Mouse (Mus musculus): ENCODE measurements around the gene Olfm1. TPM values are rescaled to one million over a fixed set of nuclear protein-coding genes. Genes with fewer than 3 reads are reported as not detected.
A peak's percentile ranks its signal among the peaks of the same experiment; 100 is the strongest.

Olfm1 gene
- polyA plus RNA-seq (2012; rRNA removed), result 11.0 and 11.7 TPM in 2 replicates

DNA sequence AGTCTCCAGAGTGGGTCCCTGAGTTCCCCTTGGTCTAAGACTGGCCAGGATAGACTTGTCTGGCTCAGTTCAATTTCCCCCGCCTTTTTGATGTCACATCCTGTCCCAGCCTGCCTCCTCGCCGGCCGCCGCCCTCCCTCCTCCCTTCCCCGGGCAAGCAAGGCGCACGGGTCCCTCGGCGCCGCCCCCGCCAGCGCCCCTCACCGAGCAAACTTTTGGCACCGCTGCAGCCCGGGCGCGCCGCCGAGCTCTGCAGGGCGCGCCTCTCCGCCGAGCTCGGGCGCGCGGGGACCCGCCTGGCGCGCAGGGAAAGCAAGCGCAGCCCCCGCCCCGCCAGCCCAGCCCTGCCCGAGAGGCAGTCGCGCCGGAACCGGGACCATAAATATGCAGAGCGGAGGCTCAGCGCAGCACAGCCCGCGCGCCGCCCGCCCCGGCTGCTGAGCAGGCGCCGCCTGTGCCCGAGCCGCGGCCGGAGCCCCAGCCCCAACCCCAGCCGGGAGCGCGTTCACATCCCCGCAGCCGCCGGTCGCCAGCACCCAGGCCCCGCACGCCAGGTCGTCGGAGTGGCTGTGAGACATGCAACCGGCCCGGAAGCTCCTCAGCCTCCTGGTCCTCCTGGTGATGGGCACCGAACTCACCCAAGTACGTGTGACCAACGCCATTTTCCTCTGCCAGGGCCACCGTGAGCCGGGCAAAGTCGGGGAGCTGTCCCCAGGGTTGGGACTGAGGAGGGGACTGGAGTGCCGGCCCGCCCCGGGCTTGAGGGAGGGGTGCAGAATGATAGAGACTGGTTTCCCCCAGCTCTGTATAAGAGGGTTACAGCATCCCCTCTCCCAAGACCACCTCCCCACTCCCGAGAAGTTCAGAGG, at the start of gene Olfm1:
Gene Olfm1, plus strand, starts transcription at position 172 of the 869 bp plus-strand sequence.
- H3K36me3 ChIP-seq (ENCODE audit: control insufficient read depth, insufficient read depth, low read length), result no peaks in the 10 kb centered on the region
- H3K27ac ChIP-seq (ENCODE audit: insufficient read depth, low read length), result no peak within 1 kb of the TSS
- DNase-seq (ENCODE audit: low read depth in 1 of 2, low spot score in 2 of 2), result no peak
- H3K27me3 ChIP-seq (ENCODE audit: control insufficient read depth, insufficient read depth, low read length), result peaks cover 5% of the 10 kb centered on the region
- no peaks in the 10 kb centered on the region for H3K4me1 ChIP-seq (ENCODE audit: control insufficient read depth, insufficient read depth, insufficient read length)
- 1% methylated on average over 76 of the region's 76 CpGs for WGBS
- H3K4me3 ChIP-seq (ENCODE audit: extremely low read depth, insufficient read depth, insufficient read length), result peak within 1 kb of the TSS; percentile 24; the same call in 1 of the 2 replicates
- TF ChIP-seq POLR2A (IDR thresholded peaks at IDR 0.05; ENCODE audit: low read depth, low read length), result no peak
- no peak for TF ChIP-seq CTCF (IDR thresholded peaks at IDR 0.05; ENCODE audit: extremely low read depth, insufficient read depth, insufficient read length, insufficient replicate concordance)

DNA sequence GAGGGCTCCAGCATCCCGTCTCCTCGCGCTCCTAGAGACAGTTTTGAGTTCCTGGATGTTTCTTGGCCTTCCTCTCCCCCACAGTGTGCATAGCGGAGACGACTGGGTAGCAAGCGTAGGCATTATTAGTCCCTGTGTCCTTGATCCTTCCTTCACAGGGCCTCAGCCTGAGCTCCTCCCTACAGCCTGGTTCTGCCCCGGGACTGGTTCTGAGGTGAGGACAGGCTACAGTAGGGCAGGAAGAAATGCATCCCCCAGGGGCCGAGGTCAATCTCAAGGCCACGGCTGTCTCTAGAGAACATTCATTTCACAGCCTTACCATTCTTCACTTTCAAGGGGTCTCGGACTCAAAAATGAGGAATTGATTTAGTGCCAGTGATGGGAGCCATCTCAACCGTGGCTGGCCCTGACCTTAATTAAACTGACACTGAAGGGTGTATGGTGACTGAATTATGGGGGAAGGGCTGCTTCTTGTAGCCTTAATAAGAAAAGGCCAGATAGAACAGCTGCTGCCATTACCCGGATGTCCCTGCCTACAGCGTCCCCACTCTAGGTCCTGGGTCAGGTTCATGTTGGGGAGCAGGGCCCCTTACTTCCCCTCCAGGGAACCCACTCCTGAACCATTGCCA, 49.3 kb upstream of the Olfm1 start:
- Histone ChIP-seq H3K36me3 (ENCODE audit: control insufficient read depth, insufficient read depth, low read length) (no peaks in the 10 kb centered on the region), H3K27ac (ENCODE audit: insufficient read depth, low read length) (no peak overlapping the region), H3K4me3 (ENCODE audit: extremely low read depth, insufficient read depth, insufficient read length) (no peak overlapping the region), H3K27me3 (ENCODE audit: control insufficient read depth, insufficient read depth, low read length) (no peaks in the 10 kb centered on the region), H3K4me1 (ENCODE audit: control insufficient read depth, insufficient read depth, insufficient read length) (no peaks in the 10 kb centered on the region)
- WGBS, result 70% methylated on average over 13 of the region's 13 CpGs
- DNase-seq (ENCODE audit: low read depth in 1 of 2, low spot score in 2 of 2), result no peak
- no peak for TF ChIP-seq POLR2A (IDR thresholded peaks at IDR 0.05; ENCODE audit: low read depth, low read length)
- no peak for TF ChIP-seq CTCF (IDR thresholded peaks at IDR 0.05; ENCODE audit: extremely low read depth, insufficient read depth, insufficient read length, insufficient replicate concordance)

DNA sequence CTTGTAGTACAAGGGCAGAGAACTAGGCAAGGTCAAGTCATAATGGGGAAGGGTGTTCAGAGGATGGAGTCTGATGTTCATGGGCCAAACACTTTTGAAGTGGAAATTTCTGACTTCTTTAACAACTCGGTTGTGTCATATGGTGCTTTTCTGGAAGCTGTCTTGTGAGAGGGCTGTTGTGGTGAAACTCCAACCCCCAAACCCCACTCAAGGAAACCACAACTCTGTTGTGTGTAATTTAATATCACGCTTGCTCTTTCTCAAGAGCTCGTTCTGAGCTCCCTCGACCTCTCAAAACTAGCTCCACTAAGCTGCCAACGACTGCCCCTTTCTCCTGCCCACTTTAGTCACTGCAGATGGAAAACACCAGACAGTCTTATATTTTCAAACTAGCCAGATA, 47.1 kb upstream of the Olfm1 start:
- Histone ChIP-seq H3K4me1 (ENCODE audit: control insufficient read depth, insufficient read depth, insufficient read length) (no peaks in the 10 kb centered on the region), H3K4me3 (ENCODE audit: extremely low read depth, insufficient read depth, insufficient read length) (no peak overlapping the region), H3K27ac (ENCODE audit: insufficient read depth, low read length) (no peak overlapping the region), H3K27me3 (ENCODE audit: control insufficient read depth, insufficient read depth, low read length) (no peaks in the 10 kb centered on the region), H3K36me3 (ENCODE audit: control insufficient read depth, insufficient read depth, low read length) (no peaks in the 10 kb centered on the region)
- no peak for TF ChIP-seq CTCF (IDR thresholded peaks at IDR 0.05; ENCODE audit: extremely low read depth, insufficient read depth, insufficient read length, insufficient replicate concordance)
- TF ChIP-seq POLR2A (IDR thresholded peaks at IDR 0.05; ENCODE audit: low read depth, low read length), result no peak
- WGBS, result 11% methylated on average over 5 of the region's 5 CpGs
- no peak for DNase-seq (ENCODE audit: low read depth in 1 of 2, low spot score in 2 of 2)

DNA sequence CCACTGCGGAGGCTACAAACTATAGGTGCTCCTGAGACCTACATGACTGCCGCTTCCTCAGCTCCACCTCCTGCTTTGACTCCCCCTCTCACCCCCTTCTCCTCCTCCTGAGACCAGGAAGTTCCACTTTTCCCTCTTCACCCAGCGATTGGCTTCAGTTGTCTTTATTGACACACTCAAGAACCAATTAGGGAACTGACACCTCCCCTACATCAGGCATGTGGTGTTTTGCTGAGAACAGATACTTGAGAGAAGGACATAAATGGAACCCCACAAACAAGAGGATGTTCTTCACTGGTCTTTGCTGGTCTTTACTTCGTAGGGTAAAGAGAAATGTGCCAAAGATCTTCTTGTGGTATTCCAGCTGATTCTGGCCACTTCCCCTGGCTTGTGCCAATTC, 46.6 kb upstream of the Olfm1 start:
- no peak overlapping the region for H3K27ac ChIP-seq (ENCODE audit: insufficient read depth, low read length)
- H3K36me3 ChIP-seq (ENCODE audit: control insufficient read depth, insufficient read depth, low read length), result no peaks in the 10 kb centered on the region
- TF ChIP-seq CTCF (IDR thresholded peaks at IDR 0.05; ENCODE audit: extremely low read depth, insufficient read depth, insufficient read length, insufficient replicate concordance), result no peak
- 64% methylated on average over 4 of the region's 4 CpGs for WGBS
- no peak for DNase-seq (ENCODE audit: low read depth in 1 of 2, low spot score in 2 of 2)
- H3K27me3 ChIP-seq (ENCODE audit: control insufficient read depth, insufficient read depth, low read length), result no peaks in the 10 kb centered on the region
- no peaks in the 10 kb centered on the region for H3K4me1 ChIP-seq (ENCODE audit: control insufficient read depth, insufficient read depth, insufficient read length)
- H3K4me3 ChIP-seq (ENCODE audit: extremely low read depth, insufficient read depth, insufficient read length), result no peak overlapping the region

DNA sequence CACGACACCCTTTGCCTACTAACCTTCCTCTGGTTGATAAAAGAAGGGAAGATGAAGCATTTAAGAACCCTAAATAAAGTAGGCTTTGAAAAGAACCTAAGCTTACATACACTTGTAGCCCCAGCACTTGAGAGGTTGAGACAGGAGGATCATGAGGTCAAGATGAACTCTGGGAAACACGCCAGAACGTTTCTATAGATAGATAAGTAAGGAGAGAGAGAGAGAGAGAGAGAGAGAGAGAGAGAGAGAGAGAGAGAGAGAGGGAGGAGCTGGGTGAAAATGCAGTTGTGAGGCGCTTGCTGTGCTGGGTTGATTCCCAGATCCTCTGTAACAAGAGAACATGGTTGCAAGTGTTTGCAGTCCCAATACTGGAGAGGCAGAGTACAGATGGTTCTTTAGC, 46.1 kb upstream of the Olfm1 start:
- Histone ChIP-seq H3K4me3 (ENCODE audit: extremely low read depth, insufficient read depth, insufficient read length) (no peak overlapping the region), H3K4me1 (ENCODE audit: control insufficient read depth, insufficient read depth, insufficient read length) (no peaks in the 10 kb centered on the region), H3K27ac (ENCODE audit: insufficient read depth, low read length) (no peak overlapping the region), H3K36me3 (ENCODE audit: control insufficient read depth, insufficient read depth, low read length) (no peaks in the 10 kb centered on the region), H3K27me3 (ENCODE audit: control insufficient read depth, insufficient read depth, low read length) (no peaks in the 10 kb centered on the region)
- no peak for DNase-seq (ENCODE audit: low read depth in 1 of 2, low spot score in 2 of 2)
- 79% methylated on average over 4 of the region's 4 CpGs for WGBS
- TF ChIP-seq POLR2A (IDR thresholded peaks at IDR 0.05; ENCODE audit: low read depth, low read length), result no peak

DNA sequence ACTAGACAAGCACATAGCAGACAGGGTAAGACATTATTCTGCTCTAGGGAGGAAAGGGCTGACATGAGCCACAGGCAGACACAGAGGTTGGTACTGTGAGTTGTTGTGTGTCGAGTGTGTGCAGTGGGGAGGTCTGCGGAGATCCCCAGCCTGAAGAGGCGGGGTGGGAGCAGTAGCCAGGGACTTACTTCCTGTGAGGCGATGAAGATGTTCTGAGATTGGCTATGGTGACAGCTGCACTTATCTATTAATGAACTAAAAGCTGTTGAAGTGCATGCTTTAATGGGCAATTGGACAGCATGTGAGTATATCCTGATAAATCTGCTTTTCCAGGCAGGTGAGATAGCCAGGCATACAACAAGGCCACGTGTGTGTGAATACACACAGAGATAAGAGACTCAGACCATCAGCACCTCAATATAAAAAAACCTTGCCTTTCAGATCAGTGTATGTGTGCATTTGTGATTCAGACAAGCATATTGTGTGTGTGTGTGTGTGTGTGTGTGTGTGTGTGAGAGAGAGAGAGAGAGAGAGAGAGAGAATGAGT, 45.5 kb upstream of the Olfm1 start:
- H3K27ac ChIP-seq (ENCODE audit: insufficient read depth, low read length), result no peak overlapping the region
- H3K4me3 ChIP-seq (ENCODE audit: extremely low read depth, insufficient read depth, insufficient read length), result no peak overlapping the region
- WGBS, result 86% methylated on average over 5 of the region's 5 CpGs
- no peaks in the 10 kb centered on the region for H3K4me1 ChIP-seq (ENCODE audit: control insufficient read depth, insufficient read depth, insufficient read length)
- no peak for TF ChIP-seq CTCF (IDR thresholded peaks at IDR 0.05; ENCODE audit: extremely low read depth, insufficient read depth, insufficient read length, insufficient replicate concordance)
- no peak for DNase-seq (ENCODE audit: low read depth in 1 of 2, low spot score in 2 of 2)
- H3K27me3 ChIP-seq (ENCODE audit: control insufficient read depth, insufficient read depth, low read length), result no peaks in the 10 kb centered on the region
- H3K36me3 ChIP-seq (ENCODE audit: control insufficient read depth, insufficient read depth, low read length), result no peaks in the 10 kb centered on the region

DNA sequence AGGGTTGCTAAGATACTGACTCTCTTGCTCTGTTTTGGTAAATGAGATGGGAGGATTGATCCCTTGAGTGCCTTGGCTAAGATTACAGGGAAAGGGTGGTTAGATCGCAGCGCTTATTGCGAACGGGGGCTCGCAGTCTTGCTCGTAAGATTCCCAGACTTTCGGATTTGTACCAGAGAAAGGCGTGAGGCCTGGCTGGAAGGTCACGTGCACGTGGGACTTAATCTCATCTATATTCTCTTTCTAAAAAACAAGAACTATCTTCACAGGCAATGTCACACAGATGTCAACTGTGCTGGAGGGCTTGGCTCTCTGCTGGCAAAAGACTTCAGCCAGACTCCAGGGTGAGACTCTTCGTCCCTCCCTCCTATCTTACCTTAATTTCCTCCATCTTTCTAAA, 43.1 kb upstream of the Olfm1 start:
- DNase-seq (ENCODE audit: low read depth in 1 of 2, low spot score in 2 of 2), result no peak
- no peak overlapping the region for H3K4me3 ChIP-seq (ENCODE audit: extremely low read depth, insufficient read depth, insufficient read length)
- no peak overlapping the region for H3K27ac ChIP-seq (ENCODE audit: insufficient read depth, low read length)
- no peak for TF ChIP-seq POLR2A (IDR thresholded peaks at IDR 0.05; ENCODE audit: low read depth, low read length)
- TF ChIP-seq CTCF (IDR thresholded peaks at IDR 0.05; ENCODE audit: extremely low read depth, insufficient read depth, insufficient read length, insufficient replicate concordance), result no peak
- H3K4me1 ChIP-seq (ENCODE audit: control insufficient read depth, insufficient read depth, insufficient read length), result no peaks in the 10 kb centered on the region
- WGBS, result 87% methylated on average over 11 of the region's 11 CpGs
- no peaks in the 10 kb centered on the region for H3K36me3 ChIP-seq (ENCODE audit: control insufficient read depth, insufficient read depth, low read length)
- no peaks in the 10 kb centered on the region for H3K27me3 ChIP-seq (ENCODE audit: control insufficient read depth, insufficient read depth, low read length)
